Mouse (Mus musculus) megakaryocyte-erythroid progenitor cell, adult 5-6 weeks (primary cell): ENCODE measurements around the gene Parva. TPM values are rescaled to one million over a fixed set of nuclear protein-coding genes. Genes with fewer than 3 reads are reported as not detected.

Experiments used
- ATAC-seq: replicated peaks from 2 replicates; pipeline ENCODE4 v1.8.0; 2016; ENCODE audit warnings: mild to moderate bottlenecking, inconsistent platforms; ENCODE audit not compliant: severe bottlenecking, poor library complexity, low FRiP score, low TSS enrichment
- total RNA-seq, 2 experiments: library from RNA; stranded (forward) in 1 of 2; stranded (reverse) in 1 of 2; fragments of 200-1000, 215-1000 nt in 1 of 2; fragments of >200 nt in 1 of 2; fragmentation: Nextera tagmentation in 1 of 2; gene quantifications; 2 replicates each; pipeline ENCODE4 v1.2.3; 2014 to 2017

Parva gene
- total RNA-seq, 2 experiments from 2014 or later, result not detected

DNA sequence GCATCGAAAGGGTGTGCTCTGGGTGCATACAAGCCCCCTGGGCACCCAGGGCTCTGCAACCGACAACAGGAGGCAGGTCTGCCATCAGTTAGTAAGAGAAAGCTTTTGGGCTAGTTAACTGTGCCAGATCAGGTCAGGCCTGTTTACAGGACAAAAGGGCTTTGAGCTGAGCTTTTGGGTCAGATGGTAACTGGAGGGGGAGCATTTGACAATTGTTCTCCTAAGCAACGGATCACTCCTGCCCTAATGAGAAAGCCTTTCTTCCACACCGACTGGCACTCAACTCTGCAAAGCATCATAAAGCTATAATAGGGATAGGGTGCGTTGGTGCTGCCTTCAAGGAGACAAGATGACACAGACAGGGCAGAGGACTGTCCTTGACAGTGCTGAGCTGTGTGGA is 141.7 kb downstream of the Parva start:
- no peak for ATAC-seq

- no peak for ATAC-seq
These were observed 154.3 kb downstream of the Parva start for GRCm38 (mm10) chr7:112581621-112582020.

DNA sequence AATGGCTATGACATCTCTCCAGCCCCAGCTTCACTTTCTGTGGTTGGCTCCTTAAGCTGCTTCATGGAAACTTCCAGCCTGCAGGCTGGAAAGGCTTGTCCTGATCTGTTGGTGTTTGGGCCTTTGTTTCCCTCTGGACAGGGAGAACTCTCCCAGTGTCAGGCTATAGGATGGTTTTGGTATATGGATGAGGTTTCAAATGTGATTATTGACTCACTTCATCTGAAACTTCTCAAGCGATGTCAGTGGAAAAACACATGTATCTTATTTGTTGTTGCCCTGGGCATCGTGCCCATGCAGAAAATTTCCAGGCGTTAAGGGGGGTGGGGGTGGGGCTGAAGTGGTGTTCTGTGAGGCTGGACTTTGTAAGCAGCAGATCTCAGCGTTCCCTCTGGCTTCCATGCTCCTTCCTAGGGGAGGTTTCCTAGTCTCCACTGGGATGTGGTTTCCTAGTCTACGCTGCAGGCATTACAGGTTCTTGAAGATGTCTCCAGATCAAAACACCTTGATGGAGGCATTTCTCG is 155.6 kb downstream of the Parva start:
- ATAC-seq, result no peak

- ATAC-seq, result no peak
These were observed 160.1 kb downstream of the Parva start for GRCm38 (mm10) chr7:112587449-112587848.

GRCm38 (mm10) chr7:112589530-112589929 is 162.2 kb downstream of the Parva start:
- no peak for ATAC-seq

DNA sequence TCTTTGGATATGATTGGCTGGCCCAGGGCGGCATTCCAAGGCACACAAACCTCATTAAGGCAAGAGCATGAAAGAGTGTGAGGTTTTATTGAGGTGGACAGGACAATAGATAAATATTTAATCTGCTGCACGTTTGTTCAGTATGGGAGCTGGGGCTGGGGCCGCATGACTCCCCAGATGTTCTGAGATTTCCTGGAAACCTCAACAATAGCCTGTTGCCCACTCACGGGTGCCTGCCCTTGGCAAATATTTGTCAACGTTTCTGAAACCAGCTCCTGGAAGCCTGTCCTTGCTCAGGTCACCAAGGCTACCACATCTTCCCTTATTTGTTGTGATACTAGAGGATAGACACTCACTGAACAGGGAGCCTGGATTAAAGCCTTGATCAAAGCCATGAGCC is 166.3 kb downstream of the Parva start:
- no peak for ATAC-seq

GRCm38 (mm10) chr7:112595226-112595850 is 168.0 kb downstream of the Parva start:
- ATAC-seq, result no peak

GRCm38 (mm10) chr7:112599650-112600049 is 172.3 kb downstream of the Parva start:
- ATAC-seq, result no peak

- no peak for ATAC-seq
These were observed 172.9 kb downstream of the Parva start for GRCm38 (mm10) chr7:112600163-112600562.

DNA sequence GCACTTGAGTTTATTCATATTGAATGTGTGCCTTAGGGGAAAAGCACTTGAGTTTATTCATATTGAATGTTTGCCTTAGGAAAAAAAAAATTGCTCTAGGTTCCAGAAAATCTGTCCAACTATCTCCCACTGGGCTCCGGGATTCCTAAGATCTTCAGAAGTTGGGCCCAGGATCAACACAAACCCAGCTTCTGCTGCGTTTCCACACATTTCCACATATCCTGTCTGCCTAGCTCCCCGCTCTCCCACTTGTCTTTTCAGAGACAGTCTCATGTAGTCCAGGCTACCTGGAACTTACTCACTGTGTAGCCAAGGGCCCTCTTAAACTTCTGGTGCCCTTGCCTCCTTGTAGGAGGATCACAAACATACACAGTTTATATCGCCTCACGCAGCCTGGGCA is 175.7 kb downstream of the Parva start:
- no peak for ATAC-seq

GRCm38 (mm10) chr7:112603496-112604170 is 176.3 kb downstream of the Parva start:
- ATAC-seq, result no peak

GRCm38 (mm10) chr7:112604209-112604608 is 176.9 kb downstream of the Parva start:
- ATAC-seq, result no peak

DNA sequence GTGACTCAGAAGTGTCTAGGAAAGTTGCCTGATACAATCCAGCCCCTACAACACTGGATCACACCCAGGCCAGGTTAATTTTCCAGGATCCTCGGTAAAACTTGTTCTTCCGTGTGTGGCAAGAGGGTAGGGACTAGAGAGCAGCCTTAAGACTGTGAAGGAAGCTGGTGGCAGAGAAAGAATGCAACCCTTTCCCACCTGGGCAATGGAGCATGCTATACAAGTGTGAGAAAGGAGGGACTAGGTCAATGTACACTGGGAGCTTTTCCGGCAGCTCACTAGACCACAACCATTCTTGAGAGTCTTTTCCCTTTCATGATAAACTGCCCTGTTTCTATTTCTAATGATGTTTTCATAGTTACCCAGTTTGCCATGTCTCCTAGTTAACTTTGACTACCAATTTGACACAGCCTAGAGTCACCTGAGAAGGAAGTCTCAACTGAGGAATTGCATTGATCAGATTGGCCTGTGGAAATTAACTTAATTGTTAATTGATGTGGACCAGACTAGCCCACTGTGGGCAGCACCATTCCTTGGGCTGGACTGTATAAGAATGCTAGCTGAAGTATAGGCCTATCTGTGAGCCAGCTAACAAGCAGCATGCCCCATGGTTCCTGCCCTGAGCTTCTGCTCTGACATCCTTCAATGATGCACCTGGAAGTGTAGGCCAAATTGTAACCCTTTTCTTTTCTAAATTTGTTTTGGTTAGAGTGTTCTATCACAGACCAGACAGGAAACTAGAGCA is 186.9 kb downstream of the Parva start:
- no peak for ATAC-seq

DNA sequence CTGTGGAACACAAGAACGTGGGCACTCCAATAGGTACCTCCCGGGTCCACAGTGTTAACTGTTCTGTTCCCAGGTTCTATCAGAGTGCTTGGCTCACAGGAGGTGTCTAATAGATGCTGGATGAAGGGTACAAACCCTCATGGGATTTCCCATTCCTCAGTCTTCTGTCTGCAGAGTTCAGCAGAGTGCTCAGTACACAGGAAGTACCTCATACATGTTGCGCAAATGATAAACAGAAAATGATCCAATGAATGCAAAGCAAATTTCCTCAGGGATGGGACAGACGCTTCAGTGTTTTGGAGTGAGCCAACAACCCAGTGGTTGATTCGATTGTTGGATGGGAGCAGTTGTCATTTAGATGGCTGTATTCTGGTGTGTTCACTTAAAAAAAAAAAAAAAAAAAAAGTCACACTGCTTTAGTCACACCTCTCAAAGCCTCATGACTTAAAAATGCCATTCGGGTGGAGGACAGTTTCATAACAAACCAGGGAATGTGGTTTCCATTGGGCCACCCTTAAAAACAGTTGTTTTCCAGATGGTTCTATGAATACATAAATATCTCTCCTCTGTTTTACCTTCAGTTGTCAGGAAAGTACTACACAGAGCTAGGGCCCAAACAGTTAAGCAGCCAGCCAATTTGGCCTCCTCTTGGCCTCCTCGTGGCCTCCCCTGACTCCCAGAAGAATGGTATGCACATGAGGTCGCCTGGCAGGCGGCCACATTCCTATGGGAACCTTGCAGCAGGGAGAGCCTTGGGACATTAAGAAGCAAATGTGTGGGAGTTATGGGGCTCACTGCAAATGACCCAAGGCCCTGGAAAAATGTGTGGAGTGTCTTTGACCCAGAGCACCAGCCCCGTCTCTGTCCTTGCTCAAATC is 187.7 kb downstream of the Parva start:
- no peak for ATAC-seq

GRCm38 (mm10) chr7:112620322-112621179 is 193.2 kb downstream of the Parva start:
- no peak for ATAC-seq

GRCm38 (mm10) chr7:112627481-112627880 is 200.2 kb downstream of the Parva start:
- ATAC-seq, result no peak

GRCm38 (mm10) chr7:112634505-112635213 is 207.4 kb downstream of the Parva start:
- no peak for ATAC-seq

DNA sequence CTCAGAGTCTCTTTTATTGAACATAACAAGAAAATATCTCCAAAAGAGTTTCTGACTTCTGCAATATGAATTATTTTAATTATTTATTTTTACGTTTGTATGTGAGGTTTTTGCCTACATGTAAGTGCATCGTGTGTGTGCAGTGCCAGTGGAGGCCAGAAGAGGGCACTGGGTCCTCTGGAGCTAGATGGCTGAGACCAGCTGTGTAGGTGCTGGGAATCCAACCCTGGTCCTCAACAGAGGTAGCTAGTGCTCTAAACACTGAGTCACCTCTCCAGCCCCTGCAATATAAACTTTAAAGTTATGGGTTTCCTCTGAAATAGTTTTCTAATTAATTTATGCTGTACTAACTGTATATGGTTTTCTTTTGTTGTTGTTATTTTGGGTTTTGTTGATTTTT is 208.6 kb downstream of the Parva start:
- no peak for ATAC-seq
